Mouse (Mus musculus) gastrocnemius, adult 18-20 months (tissue): ENCODE data around the gene Fam187b. TPM values are rescaled to one million over a fixed set of nuclear protein-coding genes. Genes with fewer than 3 reads are reported as not detected.

ENCODE experiments used
- DNase-seq: peaks from one replicate; pipeline ENCODE4 v3.0.0; 2021; ENCODE audit warnings: low spot score
- total RNA-seq, 2 experiments: library from RNA; stranded (reverse); gene quantifications; 2 replicates each; pipeline ENCODE4 v1.2.3; 2021

The Fam187b gene
- total RNA-seq, 2 experiments from 2014 or later = not detected

DNA sequence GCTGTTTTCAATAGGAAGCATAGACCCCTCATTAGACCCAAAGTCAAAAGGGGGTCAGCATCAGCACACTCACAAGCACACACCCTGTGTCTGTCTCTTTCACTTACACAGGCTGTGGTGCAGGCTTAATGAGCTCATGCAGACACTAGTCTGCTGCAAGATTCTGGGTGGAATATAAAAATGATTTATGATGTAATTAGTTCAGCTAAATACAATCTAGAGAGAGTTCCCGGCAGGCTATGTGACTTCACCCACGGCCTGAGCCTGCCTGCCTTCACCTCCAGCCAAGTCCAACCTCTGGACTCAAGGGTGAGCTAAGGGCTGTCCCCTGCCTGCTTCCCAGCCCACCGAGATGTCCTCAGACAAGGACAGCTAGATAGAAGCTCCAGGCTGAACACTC, 35.3 kb downstream of the Fam187b start:
- DNase-seq = no peak

- DNase-seq = no peak
These were observed 39.4 kb downstream of the Fam187b start for GRCm38 (mm10) chr7:31012971-31013370.

- DNase-seq = no peak
These were observed 43.7 kb downstream of the Fam187b start for GRCm38 (mm10) chr7:31017104-31017901.

DNA sequence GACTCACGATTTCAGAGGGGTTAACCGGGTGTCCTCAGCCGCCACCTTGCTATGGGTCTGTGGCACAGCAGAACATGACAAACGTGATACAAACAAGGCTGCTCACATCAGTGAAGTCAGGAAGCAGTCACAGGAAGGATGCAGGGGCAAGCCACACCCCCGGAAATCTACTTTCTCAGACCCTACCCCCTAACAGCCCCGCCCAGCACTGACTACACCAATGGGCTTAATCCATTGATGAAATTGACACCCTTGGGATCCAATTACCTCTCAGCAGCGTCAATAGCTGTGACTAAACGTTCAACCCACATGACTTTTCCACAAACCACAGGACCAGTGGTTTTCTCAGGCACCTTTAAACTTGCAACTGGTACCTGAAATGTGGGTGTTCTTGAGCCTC, 55.0 kb downstream of the Fam187b start:
- no peak for DNase-seq

DNA sequence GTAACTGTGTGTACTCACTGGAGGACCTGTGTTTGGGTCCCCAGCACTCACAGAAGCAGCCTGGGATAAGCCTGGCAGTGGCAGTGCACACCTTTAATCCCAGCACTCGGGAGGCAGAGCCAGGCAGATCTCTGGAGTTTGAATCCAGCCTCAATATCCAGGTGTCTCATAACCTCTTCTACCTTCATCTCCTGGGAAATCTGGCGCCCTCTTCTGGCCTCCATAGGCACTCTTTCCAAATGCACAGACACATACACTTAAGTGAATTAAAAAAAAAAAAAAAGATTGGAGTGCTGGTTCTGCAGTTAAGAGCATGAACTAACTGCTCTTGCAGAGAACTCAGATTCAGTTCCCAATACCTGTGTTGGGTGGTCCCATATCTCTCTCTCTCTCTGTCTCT, 57.1 kb downstream of the Fam187b start:
- DNase-seq = no peak

- DNase-seq = no peak
These were observed 58.1 kb downstream of the Fam187b start for GRCm38 (mm10) chr7:31031731-31032130.

GRCm38 (mm10) chr7:31033409-31034165, 60.0 kb downstream of the Fam187b start:
- no peak for DNase-seq

- DNase-seq = no peak
These were observed 61.2 kb downstream of the Fam187b start for GRCm38 (mm10) chr7:31034789-31035188.

DNA sequence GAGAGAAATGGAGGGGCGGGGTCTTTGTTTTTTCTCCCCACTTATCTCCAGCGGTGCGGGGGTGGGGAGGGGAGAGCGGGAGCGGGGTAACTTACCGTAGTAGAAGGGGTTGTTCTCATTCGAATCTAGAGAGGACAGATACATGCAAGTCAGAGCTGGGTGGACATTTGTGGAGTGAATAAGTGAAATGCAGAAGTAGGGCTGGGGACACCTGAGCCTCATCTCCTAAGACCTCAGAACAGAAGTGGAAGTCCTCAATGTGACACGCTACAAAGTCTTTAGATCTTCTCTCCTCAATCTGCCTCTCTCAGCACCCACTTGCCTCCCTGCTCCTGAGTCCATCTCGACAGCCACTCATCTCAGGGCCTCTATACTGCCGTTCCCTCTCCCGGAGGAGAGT, 61.7 kb downstream of the Fam187b start:
- no peak for DNase-seq

DNA sequence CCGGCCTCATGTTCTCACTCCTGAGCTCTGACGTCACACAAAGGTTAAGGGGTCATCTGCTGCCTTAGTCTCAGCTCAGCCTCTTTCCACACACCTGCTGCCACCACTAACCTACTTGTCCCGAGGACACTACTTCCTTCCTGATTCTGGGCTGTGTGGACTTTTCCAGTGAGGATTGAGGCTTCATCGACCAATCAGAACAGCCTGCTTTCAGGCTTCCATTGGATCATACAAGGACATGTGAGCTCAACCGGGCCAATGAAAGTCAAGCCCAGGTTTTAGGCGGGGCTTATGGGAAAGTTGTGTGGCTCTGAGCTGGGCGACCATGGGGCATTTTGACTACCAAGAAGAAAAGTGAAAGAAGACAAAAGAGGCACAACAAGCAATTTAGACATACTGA, 63.3 kb downstream of the Fam187b start:
- no peak for DNase-seq

DNA sequence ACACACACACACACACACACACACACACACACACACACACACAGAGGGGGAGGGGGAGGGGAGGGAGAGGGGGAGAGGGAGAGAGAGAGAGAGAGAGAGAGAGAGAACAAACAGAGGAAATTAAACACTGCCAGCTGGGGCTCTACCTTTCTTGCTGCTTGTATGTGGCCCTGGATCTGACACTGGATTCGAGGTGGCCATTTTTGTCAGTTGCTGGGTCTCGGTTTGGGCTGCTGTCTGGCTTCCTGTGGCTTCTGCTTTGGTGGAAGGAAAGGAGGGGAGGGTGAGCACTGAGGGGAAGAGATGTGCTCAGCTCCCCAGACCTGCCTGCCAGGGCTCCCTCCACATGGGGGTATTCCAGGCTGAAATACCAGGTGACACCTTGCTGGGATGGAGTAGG, 64.1 kb downstream of the Fam187b start:
- no peak for DNase-seq

GRCm38 (mm10) chr7:31039011-31039410, 65.4 kb downstream of the Fam187b start:
- no peak for DNase-seq

Other genes starting within 250 kb of the Fam187b start
- 100 to 1,000 TPM; 215 to 233 TPM for gene Tmem147, start 244.2 kb upstream of the Fam187b start, total RNA-seq
- gene Gapdhs, start 230.1 kb upstream of the Fam187b start, total RNA-seq = not detected
- 1 to 10 TPM; 2.8 to 4.9 TPM for gene Sbsn, start 222.3 kb upstream of the Fam187b start, total RNA-seq
- gene Dmkn, start 210.0 kb upstream of the Fam187b start, total RNA-seq = under 1 TPM; 0.46 to 0.97 TPM
- gene Krtdap, start 185.9 kb upstream of the Fam187b start, total RNA-seq = 1 to 10 TPM in 1 of 2 experiments, not detected in 1; 2.1 TPM
- under 1 TPM; 0.50 to 0.90 TPM for gene Ffar2, start 150.0 kb upstream of the Fam187b start, total RNA-seq
- gene Ffar3, start 117.6 kb upstream of the Fam187b start, total RNA-seq = not detected
- not detected for gene Ffar1, start 112.2 kb upstream of the Fam187b start, total RNA-seq
- gene Cd22, start 93.4 kb upstream of the Fam187b start, total RNA-seq = not detected
- gene Mag, start 58.9 kb upstream of the Fam187b start, total RNA-seq = under 1 TPM; 0.48 to 0.76 TPM
- not detected for gene Hamp2, start 49.1 kb upstream of the Fam187b start, total RNA-seq
- 1 to 10 TPM in 1 of 2 experiments, not detected in 1; 2.2 TPM for gene Hamp, start 29.8 kb upstream of the Fam187b start, total RNA-seq
- 10 to 100 TPM; 80.6 to 92.8 TPM for gene Usf2, start 17.0 kb upstream of the Fam187b start, total RNA-seq
- under 1 TPM; 0.30 to 0.55 TPM for gene Lsr, start 326 bp upstream of the Fam187b start, total RNA-seq
- gene Fxyd5, start 68.7 kb downstream of the Fam187b start, total RNA-seq = 10 to 100 TPM in 1 of 2 experiments, 1 to 10 TPM in 1; 7.6 to 13.4 TPM
- gene Fxyd7, start 77.7 kb downstream of the Fam187b start, total RNA-seq = 1 to 10 TPM in 1 of 2 experiments, under 1 TPM in 1; 0.94 to 1.2 TPM
- 1,000 to 10,000 TPM in 1 of 2 experiments, 100 to 1,000 TPM in 1; 983 to 1,012 TPM for gene Fxyd1, start 83.4 kb downstream of the Fam187b start, total RNA-seq
- 1 to 10 TPM; 1.7 to 3.5 TPM for gene Lgi4, start 85.6 kb downstream of the Fam187b start, total RNA-seq
- gene Fxyd3, start 102.9 kb downstream of the Fam187b start, total RNA-seq = 1 to 10 TPM in 1 of 2 experiments, under 1 TPM in 1; 1.00 to 1.6 TPM
- gene Hpn, start 141.5 kb downstream of the Fam187b start, total RNA-seq = 10 to 100 TPM; 15.0 to 20.7 TPM
- 100 to 1,000 TPM; 924 to 953 TPM for gene Scn1b, start 153.2 kb downstream of the Fam187b start, total RNA-seq
- 10 to 100 TPM; 35.7 to 37.1 TPM for gene Gramd1a, start 182.1 kb downstream of the Fam187b start, total RNA-seq